Mouse (Mus musculus) Muller cell, postnatal 12 days (primary cell): ENCODE results near the gene Zfp948.
A peak's percentile ranks its signal among the peaks of the same experiment; 100 is the strongest.

Experiments
- DNase-seq: peaks from one replicate; pipeline ENCODE4 v3.0.0-alpha.2; 2015; ENCODE audit errors: inconsistent ontology term

The Zfp948 gene

DNA sequence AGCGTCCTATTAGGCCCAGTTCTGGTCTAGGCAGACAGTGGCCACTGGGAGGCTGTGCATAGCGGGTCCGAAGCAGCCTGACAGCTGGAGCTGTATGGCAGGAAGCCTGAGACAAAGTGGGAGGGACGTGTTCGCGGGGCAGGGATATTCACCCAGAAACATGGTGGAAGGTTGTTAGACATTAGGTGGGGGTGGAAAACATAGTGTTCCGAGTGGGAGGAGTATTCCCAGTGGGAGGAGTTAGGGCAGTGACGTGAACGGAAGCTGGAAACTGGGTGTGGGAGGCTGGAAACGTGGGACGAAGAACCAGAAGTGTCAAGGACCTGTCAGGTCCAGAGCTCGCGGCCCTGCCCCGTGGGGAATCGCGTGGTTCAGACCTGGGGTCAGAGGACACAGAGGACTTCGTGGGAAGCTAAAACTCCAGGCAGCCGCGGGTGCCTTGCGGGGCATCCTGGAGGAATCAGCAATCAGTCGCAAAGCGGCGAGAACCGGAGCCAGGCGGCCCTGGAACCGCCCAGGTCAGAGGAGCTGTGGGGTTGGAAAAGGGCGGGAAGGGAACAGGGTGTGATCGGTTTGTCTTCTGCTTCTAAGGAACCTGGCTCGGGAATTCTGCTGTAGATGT is at the start of gene Zfp948:
TSS of gene Zfp948 (plus strand) at position 281 of the 622 bp plus-strand sequence.
- DNase-seq: peak; percentile 87

DNA sequence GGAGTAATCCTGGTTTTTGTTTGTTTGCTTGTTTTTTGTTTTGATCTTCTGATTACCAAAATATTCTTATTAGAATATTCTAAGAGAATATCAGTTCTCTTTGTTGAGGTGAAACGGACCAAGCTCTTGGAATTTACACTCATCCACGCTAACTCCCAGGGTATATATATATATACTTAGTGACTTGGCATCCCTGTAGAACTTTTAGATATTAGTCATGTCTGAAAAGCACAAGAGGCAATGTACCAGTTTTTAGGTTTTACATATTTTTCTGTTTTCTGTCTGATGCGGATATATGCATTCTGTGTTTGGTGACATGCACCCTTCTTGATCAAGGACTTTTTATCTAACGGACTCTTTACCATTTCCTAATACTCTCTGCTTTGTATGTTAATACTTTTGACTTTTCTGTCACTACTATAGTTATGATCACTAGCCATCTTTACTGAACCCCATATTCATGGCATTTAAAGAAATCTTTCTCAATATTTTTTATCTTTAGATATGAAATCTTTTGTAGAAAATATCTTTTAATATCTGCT is 49.6 kb upstream of the Zfp948 start:
- DNase-seq: no peak

DNA sequence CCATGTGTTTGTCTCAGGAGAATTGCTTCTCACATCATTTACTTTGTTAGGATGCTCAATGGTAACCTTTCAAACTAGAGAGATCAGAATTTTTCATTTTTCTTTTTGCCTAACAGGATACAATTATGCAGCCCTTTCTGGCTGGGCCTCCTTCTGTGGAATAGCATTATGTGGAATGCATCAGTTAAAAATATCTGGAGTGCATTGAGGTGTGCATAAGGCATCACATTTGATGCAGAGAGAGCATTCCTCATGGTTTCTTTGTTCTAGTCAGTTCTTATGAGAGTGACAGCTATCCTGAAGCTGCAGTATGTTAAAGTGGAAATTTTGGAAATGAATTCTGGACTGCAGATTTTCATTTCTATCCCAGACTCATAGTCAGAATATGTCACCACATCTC is 40.5 kb upstream of the Zfp948 start:
- peak; percentile 83 for DNase-seq

DNA sequence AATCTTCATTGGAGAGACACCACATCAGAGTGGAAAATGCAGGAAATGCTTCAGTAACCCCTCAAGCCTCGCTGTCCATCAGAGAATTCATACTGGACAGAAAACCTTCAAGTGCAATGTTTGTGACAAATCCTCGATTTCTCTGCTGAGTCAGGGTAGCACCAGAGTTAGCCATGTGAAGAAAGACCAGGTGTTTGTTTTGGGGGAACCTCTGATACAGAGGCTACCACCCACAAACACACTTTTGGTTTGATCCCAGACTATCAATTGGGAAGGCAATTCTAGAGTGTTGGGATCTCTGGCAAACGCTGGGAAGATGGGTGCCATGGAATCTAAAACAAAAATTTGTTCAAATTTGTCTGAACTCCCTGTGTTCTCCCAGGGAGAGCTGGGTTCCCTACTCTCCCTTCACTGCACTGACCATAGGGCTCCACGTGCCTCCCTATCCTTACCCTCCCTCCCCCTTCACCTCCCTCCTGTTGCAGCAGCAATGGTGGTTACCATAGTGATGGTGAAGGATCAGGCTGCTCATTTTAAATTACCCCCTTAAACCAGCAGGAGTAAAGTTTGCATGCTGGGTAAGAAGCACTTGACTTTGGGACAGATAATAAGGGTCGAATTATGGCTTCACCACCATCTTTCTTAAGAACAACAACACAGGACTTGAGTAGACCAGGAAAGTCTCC is 36.0 kb upstream of the Zfp948 start:
- no peak for DNase-seq

DNA sequence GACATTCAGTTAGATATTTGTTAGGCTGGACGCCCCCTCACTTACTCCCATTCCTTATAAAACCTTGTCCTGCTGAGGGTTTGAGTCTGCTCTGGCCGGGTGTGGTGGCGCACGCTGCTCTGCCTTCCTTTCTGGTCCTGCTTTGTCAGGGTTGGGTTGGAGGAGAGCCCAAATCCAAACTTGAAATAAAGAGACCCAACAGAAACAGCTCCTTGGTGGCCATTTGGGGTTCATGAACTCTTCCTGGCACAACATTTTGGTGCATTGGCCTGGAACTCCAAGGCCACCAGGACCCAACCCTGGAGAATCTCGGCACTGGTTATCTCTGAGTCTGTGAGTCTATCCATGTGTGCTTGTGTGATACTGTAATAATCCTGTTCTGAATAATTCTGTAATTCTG is 35.2 kb upstream of the Zfp948 start:
- peak; percentile 67 for DNase-seq

DNA sequence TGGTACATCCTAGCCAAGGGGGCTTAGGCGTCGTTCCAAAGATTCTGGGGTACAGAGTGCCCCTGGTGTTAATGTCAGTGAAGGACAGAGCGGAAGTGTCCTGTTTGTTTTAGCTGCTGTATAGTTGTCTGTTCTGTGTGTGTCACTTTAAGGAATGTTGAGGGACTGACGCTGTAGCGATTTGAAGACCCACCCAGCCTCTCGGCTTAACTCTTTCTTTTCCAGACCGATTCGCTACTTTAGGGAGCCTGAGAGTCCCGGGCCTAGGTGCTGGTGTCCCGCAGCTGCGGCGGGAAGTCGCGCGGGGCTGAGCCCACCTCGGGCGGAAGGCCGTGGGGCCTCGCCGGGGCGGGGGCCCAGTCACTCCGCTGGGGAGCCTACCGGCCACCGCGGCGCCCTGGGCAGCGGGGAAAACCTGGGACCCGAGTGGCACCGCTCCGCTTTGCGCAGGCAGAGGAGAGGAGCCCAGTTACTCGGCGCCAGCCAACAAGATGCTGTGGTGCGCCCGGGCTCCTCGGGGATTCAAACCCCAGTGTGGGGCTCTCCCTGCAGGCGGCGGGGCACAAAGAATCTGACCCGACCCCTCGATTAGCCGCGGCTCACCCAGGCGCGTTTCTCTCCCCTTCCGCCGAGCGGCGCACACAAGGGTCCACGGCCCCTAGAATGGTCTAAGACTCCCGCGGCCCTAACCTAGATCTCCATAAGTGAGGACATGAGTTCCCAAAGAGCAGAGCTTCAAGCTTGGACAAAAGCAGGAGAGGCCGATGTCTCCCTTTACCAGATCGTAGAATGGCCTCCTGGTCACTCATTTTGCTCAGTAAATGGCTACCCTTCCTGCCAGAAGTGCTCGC is 34.5 kb upstream of the Zfp948 start:
- DNase-seq: peak; percentile 88

DNA sequence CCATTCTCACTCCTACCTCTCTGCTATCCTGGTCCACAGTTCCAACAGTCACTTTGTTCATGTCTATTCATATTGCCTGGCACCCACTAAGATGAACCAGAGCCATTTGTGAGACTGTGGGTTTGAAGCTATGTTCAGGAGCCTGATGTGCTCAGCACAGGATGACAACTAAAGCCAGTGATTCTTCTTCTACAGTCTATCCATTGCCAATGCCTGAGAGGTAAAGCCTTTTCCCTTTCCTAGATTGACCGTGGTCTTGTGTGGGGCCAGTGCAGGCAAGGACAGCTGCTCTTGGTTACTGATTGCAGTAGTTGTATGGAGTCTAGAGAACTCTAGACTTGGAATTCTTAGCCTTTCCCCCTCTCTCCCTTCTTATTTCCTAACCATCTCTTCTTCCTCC is 32.8 kb upstream of the Zfp948 start:
- DNase-seq: no peak

DNA sequence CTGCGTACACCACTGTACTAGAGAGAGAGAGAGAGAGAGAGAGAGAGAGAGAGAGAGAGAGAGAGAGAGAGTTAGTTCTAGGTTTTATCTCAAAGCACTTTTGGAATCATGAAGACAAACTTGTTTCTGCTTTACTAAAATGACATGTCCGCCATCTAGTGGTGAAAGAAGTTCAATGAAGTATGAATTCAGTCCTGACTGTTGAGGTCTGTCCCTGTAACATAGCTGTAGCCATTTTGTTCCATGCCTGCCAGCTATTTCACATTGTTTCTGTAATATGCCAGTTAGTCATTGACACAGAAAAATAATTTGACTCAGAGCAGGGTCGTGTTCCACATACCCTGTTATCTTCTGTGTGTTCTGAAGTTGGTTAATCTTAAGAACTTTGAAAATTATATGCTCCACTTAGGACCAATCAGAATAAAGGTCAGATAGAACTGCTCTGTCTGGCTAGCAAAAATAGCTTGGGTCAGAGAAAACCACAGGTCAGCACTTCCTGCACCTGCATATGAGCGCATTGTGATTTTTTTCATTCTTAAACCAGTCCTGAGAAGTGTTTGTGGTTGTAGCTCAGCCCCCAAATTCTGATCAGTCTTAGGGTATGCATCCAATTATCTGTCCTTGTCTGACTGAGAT is 32.2 kb upstream of the Zfp948 start:
- peak; percentile 93 for DNase-seq

DNA sequence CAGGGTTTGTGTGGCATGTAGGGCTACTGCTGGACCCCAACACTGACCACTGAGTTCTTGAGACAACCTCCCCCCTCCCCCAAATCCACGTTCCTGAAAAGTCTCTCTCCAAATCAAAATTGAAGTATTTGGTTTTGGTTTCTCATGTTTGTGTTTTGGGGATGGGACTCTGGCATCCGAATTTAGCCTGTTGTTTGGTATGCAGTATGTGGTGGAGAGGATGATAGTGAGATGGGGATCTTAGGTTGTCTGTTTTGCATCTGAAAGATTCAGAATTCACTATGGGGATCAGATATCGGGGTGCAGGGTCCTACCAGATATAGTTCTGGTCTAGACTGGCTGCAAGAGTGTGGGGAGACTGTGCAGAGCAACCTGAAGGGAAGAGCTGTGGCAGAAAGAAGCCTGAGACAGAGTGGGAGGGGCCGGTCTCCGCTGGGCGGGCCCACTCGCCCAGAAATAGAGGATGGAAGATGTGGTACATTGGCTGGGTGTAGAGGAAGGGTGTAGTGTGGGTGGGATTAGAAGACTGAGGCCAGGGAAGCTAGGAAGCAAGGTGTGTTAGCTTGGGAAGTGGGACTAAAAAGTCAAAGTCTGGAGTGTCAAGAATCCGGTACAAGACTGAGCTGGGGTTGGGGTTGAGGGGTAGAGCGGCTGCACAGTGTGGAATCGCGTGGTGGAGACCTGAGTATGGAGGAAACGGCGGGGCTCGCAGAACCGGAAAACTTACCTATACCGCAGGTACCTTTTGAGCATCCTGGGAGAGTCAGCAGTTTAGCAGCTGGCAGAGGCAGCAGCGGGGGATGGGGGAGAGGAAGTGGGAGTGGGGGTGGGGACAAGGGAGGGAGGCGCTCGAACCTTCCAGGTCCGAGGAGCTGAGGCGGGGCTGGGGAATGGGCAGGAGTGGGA is 31.5 kb upstream of the Zfp948 start, which contains the start of gene Zfp52:
TSS of gene Zfp52 (plus strand) at position 444 of the 906 bp plus-strand sequence.
- DNase-seq: peak; percentile 80

DNA sequence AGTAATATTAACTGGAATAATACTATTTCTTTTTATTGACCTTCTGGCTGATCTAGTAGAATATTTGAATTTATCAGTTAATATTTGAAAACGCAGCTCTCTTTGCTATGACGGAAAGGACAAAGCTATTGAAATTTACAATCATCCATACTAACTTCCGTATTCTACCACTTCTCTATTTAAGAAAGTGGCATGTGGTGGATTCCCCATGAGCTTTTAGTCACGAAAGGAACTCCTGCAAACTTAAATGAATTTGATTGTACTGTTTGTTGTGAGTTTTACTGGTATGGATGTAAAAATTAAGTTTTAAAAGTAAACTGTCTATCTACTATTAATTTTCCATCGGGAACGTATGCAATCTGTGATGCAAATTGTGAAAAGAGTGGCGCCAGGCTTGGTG is 30.7 kb upstream of the Zfp948 start:
- DNase-seq: no peak

DNA sequence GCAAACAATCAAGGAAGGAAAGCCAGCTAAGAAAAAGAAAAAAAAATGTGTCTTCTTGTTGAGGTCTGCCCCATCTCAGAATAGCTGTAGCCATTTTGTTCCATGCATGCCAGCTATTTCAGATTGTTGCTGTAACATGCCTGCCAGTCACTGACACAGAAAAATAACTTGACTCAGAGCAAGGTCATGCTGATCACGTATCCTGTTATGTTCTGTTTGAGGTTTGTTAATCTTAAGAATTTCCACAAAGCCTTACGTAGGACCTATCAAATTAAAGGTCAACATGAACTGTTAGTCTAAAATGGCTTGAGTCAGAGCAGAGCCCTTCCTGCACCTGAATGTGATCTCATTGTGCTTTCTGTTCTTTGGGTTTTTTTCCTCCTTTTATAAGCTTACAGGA is 30.1 kb upstream of the Zfp948 start:
- DNase-seq: peak; percentile 47

DNA sequence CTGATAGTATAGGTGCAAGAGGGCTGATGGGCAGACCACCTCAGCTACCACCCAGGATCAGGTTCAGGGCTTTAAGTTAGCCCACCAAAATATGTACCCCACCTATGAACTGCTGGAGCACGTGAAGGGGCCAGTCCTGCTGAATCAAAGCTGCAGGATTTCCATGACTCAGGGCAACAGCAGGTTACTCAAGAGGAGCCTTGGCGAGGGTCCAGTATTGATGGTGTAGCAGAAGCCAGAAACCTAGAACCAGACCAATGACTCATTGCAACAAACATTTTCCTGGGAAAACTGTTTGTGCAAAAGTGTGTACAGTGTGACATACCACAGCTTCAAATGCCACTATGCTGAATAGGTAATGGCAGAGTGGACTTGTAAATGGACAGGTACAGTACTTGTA is 9.0 kb upstream of the Zfp948 start:
- DNase-seq: peak; percentile 57

DNA sequence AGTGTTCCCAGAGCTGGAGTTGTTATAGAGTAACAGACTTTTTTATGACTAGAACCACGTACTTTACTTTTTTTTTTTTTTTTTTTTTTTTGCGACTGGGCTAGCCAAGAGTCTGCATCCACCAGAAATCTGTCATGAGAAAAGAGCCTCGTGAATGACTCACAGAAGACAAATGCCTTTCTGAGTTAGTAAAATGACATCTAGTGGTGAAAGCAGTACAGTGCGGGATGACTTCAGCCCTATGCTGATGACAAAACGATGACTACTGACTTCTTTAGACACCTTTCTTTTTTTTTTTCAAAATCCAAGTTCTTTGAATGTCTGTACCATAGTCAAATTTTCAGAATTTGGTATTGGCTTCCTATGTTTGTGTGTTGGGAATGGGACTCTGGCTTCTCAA is 588 bp upstream of the Zfp948 start:
- peak; percentile 86 for DNase-seq

DNA sequence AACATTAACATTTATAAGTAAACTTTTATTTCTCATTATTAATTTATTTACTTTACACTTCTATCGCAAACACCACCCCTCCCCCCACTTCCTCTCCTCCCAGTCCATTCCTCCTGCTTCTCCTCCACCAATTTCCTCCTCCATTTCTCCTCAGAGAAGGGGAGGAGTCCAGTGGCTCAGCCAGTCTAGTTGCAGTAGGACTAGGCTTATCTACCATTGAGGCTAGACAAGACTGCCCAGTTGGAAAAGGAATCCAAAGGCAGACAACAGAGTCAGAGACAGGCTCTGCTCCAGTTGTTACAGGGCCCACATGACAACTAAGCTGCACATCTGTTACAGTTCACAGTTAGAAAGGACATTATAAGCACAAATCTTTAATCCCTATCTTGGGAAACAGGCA is 888 bp downstream of the Zfp948 start:
- peak; percentile 25 for DNase-seq

DNA sequence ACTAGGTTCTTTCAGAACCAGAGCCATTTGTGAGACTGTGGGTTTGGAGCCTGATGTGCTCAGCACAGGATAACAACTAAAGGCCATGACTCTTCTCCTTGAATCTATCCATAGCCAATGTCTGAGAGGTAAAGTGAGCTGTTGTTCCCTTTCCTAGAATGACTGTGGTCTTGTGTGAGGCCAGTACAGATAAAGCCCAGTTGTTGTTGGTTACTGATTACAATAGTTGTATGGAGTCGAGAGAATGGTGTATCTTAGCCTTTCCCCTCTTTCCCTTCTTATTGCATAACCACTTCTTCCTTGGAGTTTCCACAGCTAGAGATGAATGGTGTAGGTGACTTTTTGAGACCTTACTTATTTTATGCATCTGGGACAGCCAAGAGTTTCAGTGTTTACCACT is 12.3 kb downstream of the Zfp948 start:
- no peak for DNase-seq

DNA sequence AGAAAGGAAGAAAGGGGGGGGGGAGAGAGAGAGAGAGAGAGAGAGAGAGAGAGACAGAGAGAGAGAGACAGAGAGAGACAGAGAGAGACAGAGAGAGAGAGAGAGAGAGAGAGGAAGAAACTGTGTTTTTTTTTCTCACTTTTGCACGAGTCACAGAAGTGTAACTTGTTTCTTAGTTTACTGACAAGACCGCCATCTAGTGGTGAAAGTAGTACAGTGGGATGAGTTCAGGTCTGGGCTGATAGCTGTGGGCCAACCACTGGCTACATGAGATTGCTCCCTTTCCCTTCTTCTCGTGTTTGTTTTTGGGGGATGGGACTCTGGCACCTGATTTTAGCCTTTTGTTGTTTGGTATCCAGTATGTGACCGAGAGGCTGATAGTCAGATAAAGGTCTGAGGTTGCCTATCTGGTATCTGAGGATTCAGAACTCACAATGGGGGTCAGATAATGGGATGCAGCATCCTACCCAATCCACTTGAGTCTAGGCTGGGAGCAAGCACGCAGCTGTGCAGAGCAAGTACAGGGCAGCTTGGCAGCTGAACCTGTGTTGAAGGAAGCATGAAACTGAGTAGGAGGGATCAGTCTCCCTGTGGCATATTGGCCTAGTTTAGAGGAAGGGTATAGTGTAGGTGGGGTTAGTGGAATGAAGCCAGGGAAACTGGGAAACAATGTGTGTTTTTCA is 12.8 kb downstream of the Zfp948 start:
- peak; percentile 52 for DNase-seq

DNA sequence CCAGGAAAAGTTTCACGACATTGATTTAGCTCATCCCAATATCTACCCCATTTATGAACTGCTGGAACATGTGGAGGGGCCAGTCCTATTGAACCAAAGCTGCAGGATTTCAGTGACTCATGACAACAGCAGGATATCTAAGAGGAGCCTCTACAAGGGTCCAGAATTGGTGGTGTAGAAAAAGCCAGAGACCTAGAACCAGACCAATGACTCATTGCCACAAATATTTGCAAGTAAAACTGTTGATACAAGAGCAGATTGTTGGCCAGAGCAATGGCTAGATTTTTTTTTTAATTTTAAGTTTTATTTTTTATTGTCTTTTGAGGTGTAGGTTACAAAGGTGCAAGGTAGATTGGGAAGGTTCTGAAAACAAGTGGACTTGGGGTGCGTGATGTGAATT is 18.7 kb downstream of the Zfp948 start:
- peak; percentile 19 for DNase-seq

DNA sequence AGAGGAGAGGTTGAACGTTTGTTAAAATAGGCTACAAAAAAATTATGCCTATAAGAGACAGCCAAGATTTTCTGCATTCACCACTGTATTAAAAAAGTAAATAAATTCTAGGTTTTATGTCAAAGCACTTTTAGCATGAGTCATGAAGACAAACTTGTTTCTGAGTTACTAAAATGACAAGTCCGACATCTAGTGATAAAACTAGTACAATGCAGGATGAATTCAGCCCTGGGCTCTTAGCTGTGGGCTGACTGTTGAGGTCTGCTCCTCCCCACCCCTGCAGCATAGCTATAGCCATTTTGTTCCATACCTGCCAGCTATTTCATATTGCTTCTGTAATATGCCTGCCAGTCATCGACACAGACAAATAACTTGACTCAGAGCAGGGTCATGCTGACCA is 49.5 kb downstream of the Zfp948 start:
- DNase-seq: no peak

DNA sequence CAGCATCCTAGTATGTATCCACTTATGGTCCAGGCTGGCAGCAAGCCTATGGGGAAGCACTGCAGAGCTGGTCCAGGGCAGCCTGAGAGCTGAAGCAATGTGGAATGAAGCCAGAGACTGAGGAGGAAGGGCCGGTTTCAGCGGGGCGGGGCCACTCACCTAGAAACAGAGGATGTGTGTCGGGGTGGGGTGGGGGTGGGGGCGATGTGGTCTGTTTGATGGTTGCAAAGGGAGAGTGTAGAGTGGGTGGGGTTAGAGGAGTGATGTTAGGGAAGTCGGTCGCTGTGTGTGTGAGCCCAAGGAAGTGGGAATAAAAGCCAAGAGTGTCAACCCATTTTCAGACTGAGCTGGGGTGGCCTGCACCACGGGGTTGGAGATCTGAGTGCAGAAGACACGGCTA is 50.5 kb downstream of the Zfp948 start:
- DNase-seq: no peak

DNA sequence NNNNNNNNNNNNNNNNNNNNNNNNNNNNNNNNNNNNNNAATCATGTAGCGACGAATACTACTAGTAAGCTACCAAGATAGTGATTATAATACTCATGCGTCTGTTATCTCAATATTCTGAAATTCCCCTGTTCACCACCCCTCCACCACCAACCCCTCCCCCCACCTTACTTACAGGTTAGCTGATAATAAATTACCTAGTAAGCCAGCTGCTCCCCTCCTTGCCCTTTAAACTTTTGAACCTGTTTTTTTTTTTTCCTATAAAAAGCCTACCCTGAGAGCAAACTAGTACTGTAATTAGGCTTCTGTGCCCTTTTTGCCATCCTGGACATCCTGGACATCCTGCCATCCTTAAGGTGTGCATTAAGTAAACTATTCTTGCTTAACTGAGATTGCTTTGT is 56.8 kb downstream of the Zfp948 start:
- DNase-seq: no peak
